Mouse (Mus musculus) stomach, postnatal 0 days (tissue): Measurements from ENCODE around the gene Pnpla7.

Experiments used
- CTCF ChIP-seq: IDR thresholded peaks from 2 replicates; pipeline ENCODE4 v1.5.1; 2016; ENCODE audit warnings: antibody characterized with exemption, low read depth, mild to moderate bottlenecking, moderate library complexity
- EP300 ChIP-seq: optimal IDR thresholded peaks from 2 replicates; pipeline ENCODE3; 2016; ENCODE audit warnings: antibody characterized with exemption

GRCm38 (mm10) chr2:25099703-25100102 is 123.9 kb downstream of the Pnpla7 start:
- no peak for TF ChIP-seq CTCF
- TF ChIP-seq EP300, result no peak
